ENCODE assay signal across 9 mouse cellular contexts in genomic region chr9:46191644-46192043, GRCm38 (mm10). TPM values are rescaled to one million over a fixed set of nuclear protein-coding genes. Genes with fewer than 3 reads are reported as not detected.
DNase-seq lines count a peak whose midpoint lies in the region; ATAC-seq lines count a peak whose summit lies in the region.
"Had no signal": no experiment of that assay in that cellular context is flagged by ENCODE, and none has a peak within 500 bp of the region (broad histone marks: within the 10 kb centered on the region; RNA-seq: fewer than 3 reads in every experiment).

No protein-coding gene starts in this region.

- no peaks in the 10 kb centered on the region for H3K9me3 ChIP-seq in kidney, embryonic 16.5 days (ENCODE audit: low read length)
- H3K9me3 ChIP-seq: limb, embryonic 12.5 days had no signal

- peak; percentile 63 for DNase-seq in kidney, adult 9 months
- peak; percentile 50 for DNase-seq in A20 (ENCODE audit: low read depth, low spot score)
- peak; percentile 28 for DNase-seq in embryo, embryonic 9.5 days (ENCODE audit: extremely low spot score)
- no peak for DNase-seq in urinary bladder, postnatal 10 days (ENCODE audit: low spot score)
- DNase-seq in urinary bladder, adult 18-20 months (ENCODE audit: low spot score in 2 of 2) = no peak

- no peak overlapping the region for H3K4me3 ChIP-seq in kidney, embryonic 16.5 days (ENCODE audit: low read length)
- H3K4me3 ChIP-seq: limb, embryonic 12.5 days had no signal

- no peaks in the 10 kb centered on the region for H3K27me3 ChIP-seq in kidney, embryonic 16.5 days (ENCODE audit: insufficient read depth, low read length)
- H3K27me3 ChIP-seq: limb, embryonic 12.5 days had no signal

- H3K36me3 ChIP-seq in kidney, embryonic 16.5 days (ENCODE audit: insufficient read depth, low read length) = peaks cover 23% of the 10 kb centered on the region

- ATAC-seq in kidney, embryonic 16.5 days (ENCODE audit: low FRiP score, low TSS enrichment) = no peak
- peak; percentile 77 for ATAC-seq in CD4-positive, CD25-positive, alpha-beta regulatory T cell, adult 4 months

- H3K9ac ChIP-seq in kidney, embryonic 16.5 days (replicated peaks; ENCODE audit: low read length) = no peak overlapping the region
- H3K9ac ChIP-seq: limb, embryonic 12.5 days had no signal

- 14% methylated on average over 1 of the region's 1 CpGs for whole genome bisulfite sequencing in kidney, embryonic 16.5 days

- H3K4me2 ChIP-seq in kidney, embryonic 16.5 days (replicated peaks; ENCODE audit: low read depth, low read length) = no peak overlapping the region
- H3K4me2 ChIP-seq: limb, embryonic 12.5 days had no signal

- no peak overlapping the region for H3K27ac ChIP-seq in kidney, embryonic 16.5 days (ENCODE audit: low read length)

- no peaks in the 10 kb centered on the region for H3K4me1 ChIP-seq in kidney, embryonic 16.5 days (ENCODE audit: insufficient read depth, low read length)

RNA-seq across cellular contexts. Expression of gene Apoa1, which starts 36.7 kb away (rescaled TPM):
- polyA plus RNA-seq in kidney, embryonic 16.5 days (2015; fragmentation: Nextera tagmentation; extraction: Ambion mirVana) = 13.6 and 19.3 TPM in 2 replicates
- polyA plus RNA-seq in CD4-positive, CD25-positive, alpha-beta regulatory T cell, adult 4 months (2017; shearing (Covaris generic)) = not detected

RNA-seq across cellular contexts. Expression of gene Apoc3, which starts 43.8 kb away (rescaled TPM):
- polyA plus RNA-seq in kidney, embryonic 16.5 days (2015; fragmentation: Nextera tagmentation; extraction: Ambion mirVana) = 0.76 and 0.82 TPM in 2 replicates
- not detected for polyA plus RNA-seq in CD4-positive, CD25-positive, alpha-beta regulatory T cell, adult 4 months (2017; shearing (Covaris generic))
- polyA plus RNA-seq: heart, embryonic 14.5 days; limb, embryonic 12.5 days had no signal

RNA-seq across cellular contexts. Expression of gene Apoa4, which starts 48.9 kb away (rescaled TPM):
- 0.25 TPM in 1 of 2 replicates, not detected in the other for polyA plus RNA-seq in kidney, embryonic 16.5 days (2015; fragmentation: Nextera tagmentation; extraction: Ambion mirVana)
- not detected for polyA plus RNA-seq in CD4-positive, CD25-positive, alpha-beta regulatory T cell, adult 4 months (2017; shearing (Covaris generic))
- polyA plus RNA-seq: heart, embryonic 14.5 days; limb, embryonic 12.5 days had no signal

Comparison
In these comparisons a context has a peak if more than half of its experiments do, and no peak if none do; other contexts are left out.
1. DNase-seq: peak in kidney, adult 9 months (single experiment), A20 (single experiment) and embryo, embryonic 9.5 days (single experiment); none in urinary bladder, postnatal 10 days (single experiment) and urinary bladder, adult 18-20 months (0 of 2).
2. RNA of gene Apoa1, which starts 36.7 kb away (polyA plus RNA-seq): 13.6 to 19.3 TPM in kidney, embryonic 16.5 days; not detected in CD4-positive, CD25-positive, alpha-beta regulatory T cell, adult 4 months; every median in the first group is over 10 times any median in the second.